Mouse (Mus musculus) fat pad, adult 2 months (tissue): ENCODE measurements around the gene Psmd7.

ENCODE experiments used
- DNase-seq: peaks from one replicate; pipeline ENCODE4 v3.0.0-alpha.2; 2011; ENCODE audit warnings: low read depth, low spot score; ENCODE audit errors: extremely low read depth

Psmd7 gene

DNA sequence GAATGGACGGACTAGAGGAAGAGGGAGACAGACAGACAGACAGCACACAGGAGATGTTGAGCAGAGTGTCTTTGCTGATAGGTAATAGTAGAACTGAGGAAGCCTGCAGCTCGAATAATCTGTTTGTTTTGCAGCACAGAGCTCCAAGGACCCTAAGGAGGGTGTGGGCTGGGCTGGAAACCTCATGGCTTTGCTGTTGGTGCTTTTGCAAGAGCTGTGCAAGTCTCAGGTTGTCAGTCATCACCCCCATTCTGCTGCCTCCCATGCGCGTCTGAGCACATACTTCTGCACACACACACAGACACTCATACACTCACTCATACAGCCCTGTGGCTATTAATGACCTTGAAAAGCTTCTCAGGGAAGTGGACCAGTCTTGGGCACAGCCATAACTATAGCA is 50.8 kb downstream of the Psmd7 start:
- DNase-seq, result no peak
